Mouse (Mus musculus) midbrain, embryonic 13.5 days (tissue): ENCODE measurements around the gene Ly6g. TPM values are rescaled to one million over a fixed set of nuclear protein-coding genes. Genes with fewer than 3 reads are reported as not detected.
"Not testable (repeated sequence)": the region's sequence is repeated elsewhere in the genome, so short reads cannot be mapped to it uniquely, and the experiment has no call there.

ENCODE experiments used
- ATAC-seq: fragments of 200-750 bp; cut with Nextera tagmentation; 2 replicates; pipeline ENCODE4 v1.8.0; 2017; ENCODE audit warnings: mild to moderate bottlenecking, moderate TSS enrichment, moderate library complexity
- H3K27ac ChIP-seq: fragments of 300-500 bp; sonication (generic); 2 replicates; pipeline ENCODE4 v1.5.1; 2015; ENCODE audit warnings: inconsistent platforms, mild to moderate bottlenecking, moderate library complexity
- H3K27me3 ChIP-seq: fragments of 300-500 bp; sonication (generic); 2 replicates; pipeline ENCODE4 v1.6.1; 2015; ENCODE audit warnings: mild to moderate bottlenecking, inconsistent platforms
- H3K36me3 ChIP-seq: fragments of 300-500 bp; sonication (generic); 2 replicates; pipeline ENCODE4 v1.6.1; 2015; ENCODE audit warnings: mild to moderate bottlenecking, inconsistent platforms
- H3K4me1 ChIP-seq: fragments of 300-500 bp; sonication (generic); replicated peaks from 2 replicates; pipeline ENCODE4 v1.6.1; 2015; ENCODE audit warnings: inconsistent platforms
- H3K4me2 ChIP-seq: fragments of 300-500 bp; sonication (generic); replicated peaks from 2 replicates; pipeline ENCODE4 v1.6.1; 2015; ENCODE audit warnings: moderate library complexity, mild to moderate bottlenecking, inconsistent platforms
- H3K4me3 ChIP-seq: fragments of 300-500 bp; sonication (generic); replicated peaks from 2 replicates; pipeline ENCODE4 v1.5.1; 2015; ENCODE audit warnings: mild to moderate bottlenecking, inconsistent platforms
- H3K9ac ChIP-seq: fragments of 300-500 bp; sonication (generic); replicated peaks from 2 replicates; pipeline ENCODE4 v1.6.1; 2015; ENCODE audit warnings: mild to moderate bottlenecking, inconsistent platforms
- H3K9me3 ChIP-seq: fragments of 300-500 bp; sonication (generic); 2 replicates; pipeline ENCODE4 v1.6.1; 2016; ENCODE audit warnings: mild to moderate bottlenecking, inconsistent platforms
- WGBS: fragments of 180-500 bp; shearing (Covaris S2); methylation state at CpG from one replicate; pipeline ENCODE4 v1.1.7; 2015; 5-methylcytosine and 5-hydroxymethylcytosine counted together
- polyA plus RNA-seq: library from polyadenylated mRNA; unstranded; fragments of >200 nt; fragmentation: Nextera tagmentation; extraction: Ambion mirVana; gene quantifications from 2 replicates; pipeline ENCODE4 v1.2.1, GENCODE M21; 2015

Gene Ly6g
- not detected in 2 replicates for polyA plus RNA-seq

DNA sequence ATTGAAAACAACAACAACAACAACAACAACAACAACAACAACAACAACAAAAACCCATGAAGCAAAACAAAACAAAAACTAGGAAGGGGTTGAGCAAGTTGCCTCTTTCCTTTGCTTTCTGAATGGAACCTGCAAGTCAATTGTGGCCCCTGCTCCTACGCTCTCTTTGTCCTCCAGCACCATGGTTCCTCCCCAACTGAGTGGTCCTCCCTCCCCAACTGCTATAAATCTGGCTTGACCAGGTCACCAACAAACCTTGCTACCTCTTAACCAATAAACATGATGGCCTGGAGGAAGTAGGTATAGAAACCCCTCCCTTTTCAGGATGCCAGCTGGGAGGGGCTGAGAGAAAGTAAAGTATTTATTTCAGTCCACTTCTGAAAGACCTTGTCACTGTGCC lies at the start of gene Ly6g:
Gene Ly6g, plus strand, starts transcription at position 301 of the 400 bp plus-strand sequence.
- H3K4me1 ChIP-seq = no peaks in the 10 kb centered on the region
- H3K27me3 ChIP-seq = no peaks in the 10 kb centered on the region
- no peak within 1 kb of the TSS for H3K4me3 ChIP-seq
- no peak within 1 kb of the TSS for H3K9ac ChIP-seq
- 85% methylated on average over 1 of the region's 1 CpGs for WGBS
- H3K27ac ChIP-seq = no peak within 1 kb of the TSS
- no peaks in the 10 kb centered on the region for H3K36me3 ChIP-seq
- no peaks in the 10 kb centered on the region for H3K9me3 ChIP-seq
- H3K4me2 ChIP-seq = no peak within 1 kb of the TSS
- no peak for ATAC-seq

DNA sequence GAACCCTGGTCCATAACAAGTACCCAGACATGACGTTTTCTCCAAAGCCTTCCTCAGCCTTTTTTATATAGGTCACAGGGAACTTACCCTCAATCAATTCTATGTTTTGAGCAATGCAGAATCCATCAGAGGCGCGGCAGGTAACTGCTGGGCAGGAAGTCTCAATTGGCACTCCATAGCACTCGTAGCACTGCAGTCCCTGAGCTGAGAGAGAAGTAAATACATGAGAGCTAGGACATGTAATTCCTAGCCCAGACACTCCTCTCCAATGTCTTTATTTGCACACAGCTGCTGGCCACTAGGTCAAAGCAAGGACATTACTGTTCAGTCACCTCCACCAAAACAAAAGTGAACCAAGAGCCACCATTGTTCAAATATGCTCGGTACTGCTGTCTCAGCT lies 44.6 kb upstream of the Ly6g start:
- 59% methylated on average over 2 of the region's 5 CpGs for WGBS

DNA sequence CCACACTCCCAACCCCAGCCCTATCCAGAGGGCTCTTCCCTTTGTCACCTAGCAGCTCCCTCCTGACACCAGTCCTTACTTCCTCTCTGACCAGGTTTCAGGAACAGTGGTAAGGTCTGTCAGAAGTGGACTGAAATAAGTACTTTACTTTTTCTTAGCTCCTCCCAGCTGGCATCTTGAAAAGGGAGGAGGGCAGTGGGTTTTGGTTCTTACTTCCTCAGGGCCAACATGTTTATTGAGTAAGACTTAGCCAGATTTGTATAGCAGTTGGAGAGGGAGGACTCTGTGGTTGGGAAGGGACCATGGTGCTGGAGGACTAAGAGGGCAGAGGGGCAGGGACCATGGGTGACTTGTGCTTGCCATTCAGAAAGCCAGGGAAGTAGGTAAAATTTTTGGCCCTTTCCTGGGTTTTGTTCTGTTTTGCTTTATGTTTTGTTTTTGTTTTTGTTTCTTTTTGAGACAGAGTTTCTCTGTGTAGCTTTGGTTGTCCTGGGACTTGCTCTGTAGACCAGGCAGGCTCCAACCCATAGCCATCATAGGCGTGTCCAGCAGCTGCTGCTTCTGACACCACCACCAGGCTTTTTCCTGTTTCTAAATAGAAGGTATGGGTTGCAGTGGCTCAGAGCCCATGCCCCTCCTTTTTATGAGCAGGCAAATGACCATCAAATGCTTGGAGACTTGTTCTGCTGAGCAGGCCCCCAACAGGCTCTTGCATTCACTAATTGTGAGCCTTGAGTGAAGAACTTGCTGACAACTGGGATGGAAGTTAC lies 43.0 kb upstream of the Ly6g start, which contains the start of gene Ly6c2:
Gene Ly6c2, minus strand, starts transcription at position 110 of the 770 bp plus-strand sequence.
- not testable (repeated sequence) for H3K36me3 ChIP-seq, H3K27ac ChIP-seq, H3K4me3 ChIP-seq, H3K4me2 ChIP-seq, H3K4me1 ChIP-seq, H3K27me3 ChIP-seq, ATAC-seq, H3K9me3 ChIP-seq, H3K9ac ChIP-seq
- WGBS = 89% methylated on average over 1 of the region's 1 CpGs

More for the DNA sequence above, 44.6 kb upstream of the Ly6g start:
- not testable (repeated sequence) for H3K27me3 ChIP-seq, H3K4me1 ChIP-seq, H3K4me3 ChIP-seq, H3K9ac ChIP-seq, ATAC-seq, H3K27ac ChIP-seq, H3K9me3 ChIP-seq, H3K4me2 ChIP-seq, H3K36me3 ChIP-seq

DNA sequence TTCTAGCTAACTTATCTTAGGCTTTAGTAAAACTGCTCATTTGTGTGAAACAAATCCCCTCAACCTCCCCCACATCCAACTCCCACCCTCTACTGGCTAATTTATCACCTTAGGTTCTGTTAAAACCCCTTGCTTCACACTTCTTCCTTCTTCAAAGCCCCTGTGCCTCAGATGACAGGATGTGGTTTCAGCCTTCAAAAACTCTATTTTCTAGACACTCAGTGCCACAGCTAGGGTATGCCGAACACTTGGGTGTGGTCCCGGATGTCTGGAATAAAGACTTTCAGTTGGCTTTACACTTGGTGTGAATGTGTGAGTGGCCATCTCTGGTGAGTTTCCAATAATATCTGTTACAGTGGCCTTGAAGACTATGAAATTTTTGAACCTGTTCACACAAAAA lies 38.5 kb upstream of the Ly6g start:
- ATAC-seq = no peak
- Histone ChIP-seq H3K4me3 (no peak overlapping the region), H3K27ac (no peak overlapping the region), H3K4me1 (no peaks in the 10 kb centered on the region), H3K27me3 (no peaks in the 10 kb centered on the region), H3K9me3 (no peaks in the 10 kb centered on the region), H3K36me3 (no peaks in the 10 kb centered on the region), H3K9ac (no peak overlapping the region), H3K4me2 (no peak overlapping the region)
- 92% methylated on average over 2 of the region's 2 CpGs for WGBS

DNA sequence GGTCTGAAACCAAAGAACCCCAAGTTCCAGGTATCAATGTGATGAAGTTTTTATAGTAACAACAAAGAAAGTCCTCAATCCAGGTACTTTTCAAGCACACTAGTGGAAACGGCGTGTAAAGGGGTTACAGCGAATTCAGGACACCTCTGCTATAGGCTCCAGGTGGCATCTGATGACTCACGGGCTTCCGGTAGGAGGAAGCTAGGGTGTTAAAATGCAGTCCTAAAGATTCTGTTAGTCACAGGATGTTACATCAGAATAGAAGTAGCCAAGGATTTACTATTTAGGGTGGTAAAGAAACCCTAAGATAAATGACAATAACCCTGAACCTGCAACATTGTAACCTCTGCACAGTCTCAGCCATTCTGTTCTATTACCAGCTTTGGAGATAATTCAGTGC lies 37.6 kb upstream of the Ly6g start:
- not testable (repeated sequence) for H3K9me3 ChIP-seq, H3K4me1 ChIP-seq, H3K36me3 ChIP-seq, H3K4me3 ChIP-seq, H3K4me2 ChIP-seq, H3K27me3 ChIP-seq, ATAC-seq, H3K27ac ChIP-seq, H3K9ac ChIP-seq
- 94% methylated on average over 5 of the region's 5 CpGs for WGBS

DNA sequence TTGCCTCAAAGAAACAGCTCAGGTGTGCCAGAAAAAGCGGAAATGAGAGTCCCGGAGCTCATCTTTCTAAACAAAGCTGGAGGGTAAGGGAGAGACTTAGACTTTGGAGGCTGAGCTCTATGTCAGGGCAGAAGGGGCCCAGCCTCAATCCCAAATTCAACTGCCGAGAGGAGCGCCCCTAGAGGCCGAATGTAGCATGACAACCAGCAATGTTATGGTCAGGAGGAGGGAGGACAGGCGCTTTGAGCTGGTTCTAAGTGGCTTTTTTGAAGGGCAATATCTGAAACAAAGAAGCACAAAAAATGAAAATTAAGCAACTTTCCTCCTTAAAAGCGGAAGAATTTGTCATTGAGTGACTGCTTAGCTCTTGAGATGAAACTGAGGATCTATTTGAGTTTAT lies 36.3 kb upstream of the Ly6g start:
- not testable (repeated sequence) for H3K9ac ChIP-seq, H3K4me3 ChIP-seq, H3K27ac ChIP-seq, ATAC-seq, H3K36me3 ChIP-seq, H3K9me3 ChIP-seq, H3K4me2 ChIP-seq, H3K27me3 ChIP-seq, H3K4me1 ChIP-seq
- 17% methylated on average over 5 of the region's 7 CpGs for WGBS

DNA sequence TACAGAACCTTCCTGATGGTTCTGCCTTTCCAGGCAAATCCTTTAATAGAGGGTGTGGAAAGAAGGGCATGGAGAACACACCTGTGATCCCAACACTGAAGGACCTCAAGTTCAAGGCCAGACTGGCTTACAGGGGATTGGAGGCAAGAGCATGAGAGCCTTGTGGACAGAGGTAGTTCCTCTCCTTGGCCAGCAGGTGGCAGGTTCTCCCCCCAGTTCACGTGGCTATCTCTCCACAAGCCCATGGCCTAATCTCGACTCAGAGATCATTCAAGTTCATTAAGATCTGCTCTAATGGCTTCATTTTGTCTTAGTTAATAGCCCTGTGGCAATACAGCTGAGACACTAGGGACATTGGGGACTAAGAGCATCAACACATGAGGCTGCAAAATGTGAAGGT lies 35.0 kb upstream of the Ly6g start:
- no peaks in the 10 kb centered on the region for H3K4me1 ChIP-seq
- H3K27ac ChIP-seq = no peak overlapping the region
- no peaks in the 10 kb centered on the region for H3K9me3 ChIP-seq
- ATAC-seq = no peak
- H3K27me3 ChIP-seq = no peaks in the 10 kb centered on the region
- H3K4me2 ChIP-seq = no peak overlapping the region
- no peak overlapping the region for H3K4me3 ChIP-seq
- 17% methylated on average over 2 of the region's 2 CpGs for WGBS
- H3K36me3 ChIP-seq = no peaks in the 10 kb centered on the region
- H3K9ac ChIP-seq = no peak overlapping the region

DNA sequence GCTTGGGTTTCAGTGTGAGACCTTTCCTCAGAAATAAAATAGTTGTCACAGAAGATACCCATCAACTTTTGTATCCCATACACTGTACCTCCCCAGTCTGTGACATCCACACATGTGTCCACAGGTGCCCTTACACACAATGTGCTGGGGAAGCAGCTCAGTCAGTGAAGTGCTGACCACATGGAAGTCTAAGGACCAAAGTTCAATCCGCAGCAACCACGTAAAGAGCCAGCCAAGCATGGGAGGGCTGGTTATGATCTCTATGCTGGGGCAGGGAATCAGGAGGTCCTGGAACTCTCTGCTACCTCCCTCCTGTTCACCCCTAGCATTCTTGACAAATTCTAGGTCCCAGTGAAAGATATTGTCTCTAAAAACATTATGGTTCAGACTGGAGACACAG lies 22.7 kb upstream of the Ly6g start:
- not testable (repeated sequence) for H3K27ac ChIP-seq, H3K4me3 ChIP-seq, ATAC-seq, H3K9ac ChIP-seq, H3K36me3 ChIP-seq, H3K9me3 ChIP-seq, H3K27me3 ChIP-seq, H3K4me2 ChIP-seq, H3K4me1 ChIP-seq
- 98% methylated on average over 2 of the region's 2 CpGs for WGBS

DNA sequence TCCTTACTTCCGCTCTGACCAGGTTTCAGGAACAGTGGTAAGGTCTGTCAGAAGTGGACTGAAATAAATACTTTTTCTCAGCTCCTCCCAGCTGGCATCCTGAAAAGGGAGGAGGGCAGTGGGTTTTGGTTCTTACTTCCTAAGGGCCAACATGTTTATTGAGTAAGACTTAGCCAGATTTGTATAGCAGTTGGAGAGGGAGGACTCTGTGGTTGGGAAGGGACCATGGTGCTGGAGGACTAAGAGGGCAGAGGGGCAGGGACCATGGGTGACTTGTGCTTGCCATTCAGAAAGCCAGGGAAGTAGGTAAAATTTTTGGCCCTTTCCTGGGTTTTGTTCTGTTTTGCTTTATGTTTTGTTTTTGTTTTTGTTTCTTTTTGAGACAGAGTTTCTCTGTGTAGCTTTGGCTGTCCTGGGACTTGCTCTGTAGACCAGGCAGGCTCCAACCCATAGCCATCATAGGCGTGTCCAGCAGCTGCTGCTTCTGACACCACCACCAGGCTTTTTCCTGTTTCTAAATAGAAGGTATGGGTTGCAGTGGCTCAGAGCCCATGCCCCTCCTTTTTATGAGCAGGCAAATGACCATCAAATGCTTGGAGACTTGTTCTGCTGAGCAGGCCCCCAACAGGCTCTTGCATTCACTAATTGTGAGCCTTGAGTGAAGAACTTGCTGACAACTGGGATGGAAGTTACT lies 19.8 kb upstream of the Ly6g start:
- H3K4me1 ChIP-seq, H3K27ac ChIP-seq, H3K4me3 ChIP-seq, H3K4me2 ChIP-seq, H3K9ac ChIP-seq, ATAC-seq, H3K27me3 ChIP-seq, H3K36me3 ChIP-seq, H3K9me3 ChIP-seq: not testable (repeated sequence)
- 93% methylated on average over 2 of the region's 2 CpGs for WGBS

DNA sequence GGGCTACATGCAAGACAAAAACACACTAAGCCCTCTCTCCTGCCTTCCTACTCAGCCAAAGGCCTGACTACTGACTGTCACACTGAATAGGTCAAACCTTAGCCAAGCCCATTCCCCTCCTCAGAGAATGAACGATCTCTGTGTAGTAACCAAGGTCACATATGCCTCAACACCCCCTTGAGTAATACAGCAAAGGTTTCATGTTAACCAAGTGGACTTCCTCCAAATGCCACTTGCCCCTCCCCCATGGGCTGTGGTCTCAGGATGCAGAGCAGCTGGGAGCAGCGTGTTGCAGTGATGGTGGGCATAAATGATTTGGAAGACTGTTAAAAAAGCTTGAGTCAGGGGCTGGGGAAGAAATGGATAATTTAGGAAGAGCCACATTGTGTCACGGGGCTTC lies 17.3 kb upstream of the Ly6g start:
- H3K4me1 ChIP-seq, H3K27me3 ChIP-seq, H3K4me2 ChIP-seq, H3K4me3 ChIP-seq, H3K9me3 ChIP-seq, H3K9ac ChIP-seq, H3K27ac ChIP-seq, ATAC-seq, H3K36me3 ChIP-seq: not testable (repeated sequence)
- WGBS = 76% methylated on average over 3 of the region's 3 CpGs

DNA sequence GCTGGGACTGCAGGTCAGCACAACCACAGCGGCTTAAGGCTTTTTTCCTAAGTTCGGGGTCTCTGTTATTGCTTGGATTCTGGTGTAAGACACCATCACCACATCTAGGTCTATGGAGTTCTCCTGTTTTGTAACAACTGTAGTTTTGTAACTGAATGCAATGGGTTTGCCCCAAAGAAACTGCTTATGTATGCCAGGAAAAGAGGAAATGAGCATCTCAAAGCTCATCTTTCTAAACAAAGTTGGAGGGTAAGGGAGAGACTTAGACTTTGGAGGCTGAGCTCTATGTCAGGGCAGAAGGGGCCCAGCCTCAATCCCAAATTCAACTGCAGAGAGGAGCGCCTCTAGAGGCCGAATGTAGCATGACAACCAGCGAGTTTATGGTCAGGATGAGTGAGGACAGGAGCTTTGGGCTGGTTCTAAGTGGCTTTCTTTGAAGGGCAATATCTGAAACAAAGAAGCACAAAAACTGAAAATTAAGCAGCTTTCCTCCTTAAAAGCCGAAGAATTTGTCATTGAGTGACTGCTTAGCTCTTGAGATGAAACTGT lies 13.2 kb upstream of the Ly6g start:
- ATAC-seq, H3K27ac ChIP-seq, H3K9ac ChIP-seq, H3K4me2 ChIP-seq, H3K9me3 ChIP-seq, H3K4me1 ChIP-seq, H3K27me3 ChIP-seq, H3K4me3 ChIP-seq, H3K36me3 ChIP-seq: not testable (repeated sequence)
- 48% methylated on average over 6 of the region's 6 CpGs for WGBS

DNA sequence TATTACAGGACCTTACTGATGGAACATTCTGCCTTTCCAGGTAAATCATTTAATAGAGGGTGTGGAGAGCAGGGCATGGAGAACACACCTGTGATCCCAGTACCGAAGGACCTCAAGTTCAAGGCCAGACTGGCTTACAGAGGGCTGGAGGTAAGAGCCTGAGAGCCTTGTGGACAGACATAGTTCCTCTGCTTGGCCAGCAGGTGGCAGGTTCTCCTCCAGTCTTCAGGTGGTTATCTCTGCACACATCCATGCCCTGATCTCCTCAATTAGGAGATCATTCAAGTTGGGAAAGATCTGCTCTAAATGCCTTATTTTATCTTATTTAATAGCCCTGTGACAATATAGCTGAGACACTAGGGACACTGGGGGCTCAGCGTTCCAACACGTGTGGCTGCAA lies 11.3 kb upstream of the Ly6g start:
- H3K4me1 ChIP-seq = no peaks in the 10 kb centered on the region
- H3K27me3 ChIP-seq = no peaks in the 10 kb centered on the region
- 66% methylated on average over 3 of the region's 3 CpGs for WGBS
- H3K4me3 ChIP-seq = no peak overlapping the region
- no peak for ATAC-seq
- H3K27ac ChIP-seq = no peak overlapping the region
- no peaks in the 10 kb centered on the region for H3K9me3 ChIP-seq
- H3K4me2 ChIP-seq = no peak overlapping the region
- H3K36me3 ChIP-seq = no peaks in the 10 kb centered on the region
- H3K9ac ChIP-seq = no peak overlapping the region
